In the genomic region with DNA sequence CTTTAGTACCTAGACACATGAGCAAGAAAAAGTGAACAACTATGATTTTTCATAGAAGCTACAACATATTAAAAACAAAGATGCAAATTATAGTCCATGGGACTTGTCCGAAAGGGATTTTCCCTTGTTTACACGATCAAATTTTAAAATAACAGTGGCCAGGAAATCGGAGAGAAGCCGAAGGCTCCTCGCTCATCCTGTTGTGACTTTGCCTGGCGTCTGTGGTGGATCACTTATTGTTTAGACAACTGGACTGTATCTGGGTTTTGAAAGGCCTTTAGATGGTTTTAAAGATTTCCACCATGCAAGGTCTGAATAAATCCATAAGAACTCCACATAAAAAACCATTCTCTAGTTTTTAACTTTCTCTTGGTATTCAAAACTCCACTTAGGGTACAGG, we compare ENCODE assay signal across 8 mouse cellular contexts. TPM values are rescaled to one million over a fixed set of nuclear protein-coding genes. Genes with fewer than 3 reads are reported as not detected.
A peak's percentile ranks its signal among the peaks of the same experiment; 100 is the strongest.
DNase-seq lines count a peak whose midpoint lies in the region; ATAC-seq and TF ChIP-seq lines count a peak whose summit lies in the region.

No protein-coding gene starts in this region.

- H3K4me1 ChIP-seq in cerebellum, adult 2 months (ENCODE audit: control insufficient read depth, insufficient read depth, low read length): no peaks in the 10 kb centered on the region
- H3K4me1 ChIP-seq in lung, embryonic 14.5 days (ENCODE audit: insufficient read depth): no peaks in the 10 kb centered on the region
- no peaks in the 10 kb centered on the region for H3K4me1 ChIP-seq in intestine, postnatal 0 days (replicated peaks; ENCODE audit: control insufficient read depth, insufficient read depth, low read length)
- H3K4me1 ChIP-seq in small intestine, adult 2 months (ENCODE audit: control insufficient read depth, insufficient read depth, insufficient read length, low read length): peaks cover 4% of the 10 kb centered on the region; the same call in 1 of the 2 replicates

- H3K4me3 ChIP-seq in cerebellum, adult 2 months (replicated peaks; ENCODE audit: insufficient read depth, low read depth, low read length): peak overlapping the region; percentile 8
- peak overlapping the region; percentile 74 for H3K4me3 ChIP-seq in lung, embryonic 14.5 days (ENCODE audit: low read depth, low read length)
- H3K4me3 ChIP-seq in intestine, postnatal 0 days (ENCODE audit: low read depth, low read length): peak overlapping the region; percentile 93
- peak overlapping the region; percentile 47 for H3K4me3 ChIP-seq in small intestine, adult 2 months (ENCODE audit: low read depth, low read length)

- H3K9me3 ChIP-seq in lung, embryonic 14.5 days (ENCODE audit: low read depth, low read length): no peaks in the 10 kb centered on the region
- no peaks in the 10 kb centered on the region for H3K9me3 ChIP-seq in intestine, postnatal 0 days (ENCODE audit: control insufficient read depth)

- no peak for DNase-seq in cerebellum, adult 2 months
- DNase-seq in cerebellum, adult 18-20 months: no peak
- DNase-seq in lung, embryonic 14.5 days: peak; percentile 62
- no peak for DNase-seq in lung, postnatal 14 days
- no peak for DNase-seq in cerebellum, postnatal 25 days
- DNase-seq in spleen, adult 12 weeks (ENCODE audit: low spot score): no peak

- no peak for ATAC-seq in lung, embryonic 14.5 days (ENCODE audit: insufficient read depth)
- ATAC-seq in intestine, postnatal 0 days: no peak

- H3K4me2 ChIP-seq in lung, embryonic 14.5 days: peak overlapping the region; percentile 76
- peak overlapping the region; percentile 71 for H3K4me2 ChIP-seq in intestine, postnatal 0 days (replicated peaks; ENCODE audit: low read depth)

- H3K9ac ChIP-seq in lung, embryonic 14.5 days: peak overlapping the region; percentile 34; the same call in 1 of the 2 replicates
- H3K9ac ChIP-seq in intestine, postnatal 0 days (ENCODE audit: low read depth, low read length): peak overlapping the region; percentile 95

- no peak for TF ChIP-seq POLR2A in cerebellum, adult 2 months (IDR thresholded peaks at IDR 0.05; ENCODE audit: borderline replicate concordance, insufficient read depth, low read length)
- TF ChIP-seq POLR2A in small intestine, adult 2 months (IDR thresholded peaks at IDR 0.05; ENCODE audit: low read depth, low read length): no peak

- no peaks in the 10 kb centered on the region for H3K36me3 ChIP-seq in lung, embryonic 14.5 days (ENCODE audit: insufficient read depth)
- no peaks in the 10 kb centered on the region for H3K36me3 ChIP-seq in intestine, postnatal 0 days (ENCODE audit: control insufficient read depth, insufficient read depth)
- no peaks in the 10 kb centered on the region for H3K36me3 ChIP-seq in small intestine, adult 2 months (ENCODE audit: control insufficient read depth, insufficient read depth, low read length)

- TF ChIP-seq CTCF in cerebellum, adult 2 months (IDR thresholded peaks at IDR 0.05; ENCODE audit: borderline replicate concordance, insufficient read depth, low read depth, low read length): no peak
- no peak for TF ChIP-seq CTCF in lung, embryonic 14.5 days (IDR thresholded peaks at IDR 0.05; ENCODE audit: low read depth)
- no peak for TF ChIP-seq CTCF in intestine, postnatal 0 days (IDR thresholded peaks at IDR 0.05; ENCODE audit: low read depth)
- TF ChIP-seq CTCF in small intestine, adult 2 months (IDR thresholded peaks at IDR 0.05; ENCODE audit: extremely low read depth, insufficient read length, insufficient replicate concordance, low read depth, low read length): no peak

- H3K27me3 ChIP-seq in cerebellum, adult 2 months (ENCODE audit: control insufficient read depth, insufficient read depth, low read length): no peaks in the 10 kb centered on the region
- no peaks in the 10 kb centered on the region for H3K27me3 ChIP-seq in lung, embryonic 14.5 days (ENCODE audit: insufficient read depth, low read length)
- H3K27me3 ChIP-seq in intestine, postnatal 0 days (replicated peaks; ENCODE audit: control insufficient read depth, insufficient read depth, low read length): no peaks in the 10 kb centered on the region
- H3K27me3 ChIP-seq in small intestine, adult 2 months (ENCODE audit: control insufficient read depth, insufficient read depth, low read length): no peaks in the 10 kb centered on the region

- 80% methylated on average over 6 of the region's 6 CpGs for WGBS in cerebellum, adult 2 months
- WGBS in lung, embryonic 14.5 days: 42% methylated on average over 6 of the region's 6 CpGs
- 7% methylated on average over 6 of the region's 6 CpGs for WGBS in intestine, postnatal 0 days
- 12% methylated on average over 6 of the region's 6 CpGs for WGBS in small intestine, adult 2 months

- H3K27ac ChIP-seq in cerebellum, adult 2 months (ENCODE audit: insufficient read depth, low read length): no peak overlapping the region
- H3K27ac ChIP-seq in lung, embryonic 14.5 days (ENCODE audit: low read depth): no peak overlapping the region
- peak overlapping the region; percentile 99 for H3K27ac ChIP-seq in intestine, postnatal 0 days (ENCODE audit: low read depth, low read length)
- peak overlapping the region; percentile 26; the same call in 1 of the 2 replicates for H3K27ac ChIP-seq in small intestine, adult 2 months (ENCODE audit: insufficient read depth, low read depth, low read length)

RNA-seq across cellular contexts. Expression of gene Myo6, which starts 1.6 kb away (rescaled TPM):
- 55.9 and 61.9 TPM in 2 replicates for polyA plus RNA-seq in cerebellum, adult 2 months (2012; rRNA removed)
- polyA plus RNA-seq in lung, embryonic 14.5 days (2014; fragmentation: Nextera tagmentation; extraction: Ambion mirVana): 32.2 TPM in 2 replicates
- 50.9 and 65.5 TPM in 2 replicates for polyA plus RNA-seq in intestine, postnatal 0 days (2015; fragmentation: Nextera tagmentation; extraction: Ambion mirVana)
- 18.5 and 36.8 TPM in 2 replicates for polyA plus RNA-seq in small intestine, adult 2 months (2012; rRNA removed)

Comparison
In these comparisons a context has a peak if more than half of its experiments do, and no peak if none do; other contexts are left out.
1. H3K27ac ChIP-seq: peak in intestine, postnatal 0 days (single experiment) and small intestine, adult 2 months (single experiment); none in cerebellum, adult 2 months (single experiment) and lung, embryonic 14.5 days (single experiment).
2. H3K4me3 ChIP-seq: peak in every context shown above with its lines; median percentile 93 in intestine, postnatal 0 days; 74 in lung, embryonic 14.5 days; 47 in small intestine, adult 2 months; 8 in cerebellum, adult 2 months.